Mouse (Mus musculus): ENCODE measurements at regions not wholly inside any gene's neighbourhood (a gene's known extent, or its start where the extent isn't known, plus 50 kb on each side); places are given as distances from the start of the nearest gene placed in this dataset.

GRCm38 (mm10) chr4:142792606-142792970 is 420.2 kb downstream of the Prdm2 start:
- no peak for TF ChIP-seq CTCF (IDR thresholded peaks at IDR 0.05; ENCODE audit: control insufficient read depth, insufficient read depth, low read length)
- TF ChIP-seq POLR2A (IDR thresholded peaks at IDR 0.05; ENCODE audit: borderline replicate concordance, control insufficient read depth, low read depth, low read length): no peak
